Mouse (Mus musculus): ENCODE results near the gene Ppp1r15b.

DNA sequence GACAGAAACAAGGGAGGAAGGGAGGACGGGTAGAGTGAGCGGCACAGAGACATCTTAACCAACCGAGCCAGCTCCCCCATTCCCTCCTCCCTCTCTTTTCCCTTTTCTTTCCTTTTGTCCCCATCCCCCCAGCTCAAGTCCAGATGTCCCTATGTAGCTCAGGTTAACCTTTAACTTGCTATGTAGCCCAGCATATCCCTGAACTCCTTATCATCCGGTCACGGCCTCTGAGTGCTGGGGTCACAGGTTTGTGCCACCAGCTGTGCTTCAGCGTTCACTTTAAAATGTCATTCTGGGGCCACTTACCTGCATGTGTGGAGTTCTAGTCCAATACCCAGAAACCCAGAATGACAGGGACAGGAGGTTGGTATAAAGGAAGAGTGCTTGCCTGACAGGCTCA, 6.8 kb upstream of the Ppp1r15b start:
- TF ChIP-seq GATA1 (IDR thresholded peaks at IDR 0.05; ENCODE audit: borderline replicate concordance, low read length), result no peak
- no peak for TF ChIP-seq FLI1 (IDR thresholded peaks at IDR 0.05; ENCODE audit: low read length)

All from megakaryocyte, embryonic 14.5 days (primary cell).